Mouse (Mus musculus) left cerebral cortex, adult 9 months (tissue): ENCODE data around the gene Maml3.

ENCODE experiments used
- DNase-seq, 2 experiments: peaks; one replicate each; pipeline ENCODE4 v3.0.0; 2022; ENCODE audit warnings: low spot score in 2 of 2

Gene Maml3

GRCm38 (mm10) chr3:52006721-52007330, 98.0 kb downstream of the Maml3 start:
- DNase-seq = no peak

- DNase-seq = no peak
These were observed 101.2 kb downstream of the Maml3 start for GRCm38 (mm10) chr3:52003663-52004062.

GRCm38 (mm10) chr3:52001518-52001895, 103.4 kb downstream of the Maml3 start:
- DNase-seq = no peak

- no peak for DNase-seq
These were observed 103.9 kb downstream of the Maml3 start for GRCm38 (mm10) chr3:52000871-52001517.

- DNase-seq = no peak
These were observed 105.0 kb downstream of the Maml3 start for GRCm38 (mm10) chr3:51999671-52000437.

GRCm38 (mm10) chr3:51998511-51999399, 106.1 kb downstream of the Maml3 start:
- DNase-seq = no peak

- no peak for DNase-seq
These were observed 107.3 kb downstream of the Maml3 start for GRCm38 (mm10) chr3:51997616-51998015.

- DNase-seq = no peak
These were observed 118.4 kb downstream of the Maml3 start for GRCm38 (mm10) chr3:51986507-51986906.

GRCm38 (mm10) chr3:51981496-51981895, 123.4 kb downstream of the Maml3 start:
- DNase-seq = no peak

GRCm38 (mm10) chr3:51977654-51978352, 127.1 kb downstream of the Maml3 start:
- no peak for DNase-seq

- no peak for DNase-seq
These were observed 130.3 kb downstream of the Maml3 start for GRCm38 (mm10) chr3:51974601-51975000.

GRCm38 (mm10) chr3:51974153-51974552, 130.7 kb downstream of the Maml3 start:
- no peak for DNase-seq

GRCm38 (mm10) chr3:51972576-51972975, 132.3 kb downstream of the Maml3 start:
- no peak for DNase-seq

- no peak for DNase-seq
These were observed 134.4 kb downstream of the Maml3 start for GRCm38 (mm10) chr3:51970489-51970888.

- no peak for DNase-seq
These were observed 135.4 kb downstream of the Maml3 start for GRCm38 (mm10) chr3:51969451-51969850.

GRCm38 (mm10) chr3:51965841-51966240, 139.0 kb downstream of the Maml3 start:
- DNase-seq = no peak

GRCm38 (mm10) chr3:51965436-51965835, 139.4 kb downstream of the Maml3 start:
- DNase-seq = no peak

- DNase-seq = no peak
These were observed 139.9 kb downstream of the Maml3 start for GRCm38 (mm10) chr3:51965008-51965407.

GRCm38 (mm10) chr3:51963891-51964593, 140.8 kb downstream of the Maml3 start:
- no peak for DNase-seq

GRCm38 (mm10) chr3:51963151-51963791, 141.6 kb downstream of the Maml3 start:
- peak in 1 of 2 experiments; percentile 47 for DNase-seq
